Mouse (Mus musculus) lung, postnatal 36 days (tissue): ENCODE measurements around the gene 4930524B15Rik.
"Not testable (repeated sequence)": the region's sequence is repeated elsewhere in the genome, so short reads cannot be mapped to it uniquely, and the experiment has no call there.

Experiments used
- DNase-seq: peaks from one replicate; pipeline ENCODE4 v3.0.0; 2022; ENCODE audit warnings: mixed read lengths

Gene 4930524B15Rik

GRCm38 (mm10) chr11:31965256-31966134 is at the start of gene 4930524B15Rik:
4930524B15Rik (plus strand) TSS chr11:31965592.
- DNase-seq, result no peak

- DNase-seq, result no peak
Observed at GRCm38 (mm10) chr11:31917769-31918168, 47.6 kb upstream of the 4930524B15Rik start.

GRCm38 (mm10) chr11:31930051-31930450 is 35.3 kb upstream of the 4930524B15Rik start:
- no peak for DNase-seq

GRCm38 (mm10) chr11:31935652-31936051 is 29.7 kb upstream of the 4930524B15Rik start:
- DNase-seq, result peak; percentile 3

GRCm38 (mm10) chr11:31936910-31937525 is 28.4 kb upstream of the 4930524B15Rik start:
- DNase-seq, result no peak

GRCm38 (mm10) chr11:31940898-31941639 is 24.3 kb upstream of the 4930524B15Rik start:
- DNase-seq, result no peak

- DNase-seq, result peak; percentile 22
Observed at GRCm38 (mm10) chr11:31941640-31942638, 23.5 kb upstream of the 4930524B15Rik start.

- no peak for DNase-seq
Observed at GRCm38 (mm10) chr11:31945471-31945870, 19.9 kb upstream of the 4930524B15Rik start.

- no peak for DNase-seq
Observed at GRCm38 (mm10) chr11:31948462-31949330, 16.7 kb upstream of the 4930524B15Rik start.

- peak; percentile 81 for DNase-seq
Observed at GRCm38 (mm10) chr11:31949331-31949785, 16.0 kb upstream of the 4930524B15Rik start.

GRCm38 (mm10) chr11:31960071-31960470 is 5.3 kb upstream of the 4930524B15Rik start:
- no peak for DNase-seq

- DNase-seq, result no peak
Observed at GRCm38 (mm10) chr11:31963993-31964392, 1.4 kb upstream of the 4930524B15Rik start.

GRCm38 (mm10) chr11:31974132-31974531 is 8.7 kb downstream of the 4930524B15Rik start:
- no peak for DNase-seq

GRCm38 (mm10) chr11:31974826-31975225 is 9.4 kb downstream of the 4930524B15Rik start:
- DNase-seq, result no peak

- DNase-seq, result no peak
Observed at GRCm38 (mm10) chr11:31975678-31976077, 10.3 kb downstream of the 4930524B15Rik start.

- DNase-seq, result no peak
Observed at GRCm38 (mm10) chr11:31976137-31976536, 10.7 kb downstream of the 4930524B15Rik start.

- DNase-seq, result not testable (repeated sequence)
Observed at GRCm38 (mm10) chr11:31980089-31980488, 14.7 kb downstream of the 4930524B15Rik start.

- no peak for DNase-seq
Observed at GRCm38 (mm10) chr11:31981830-31982229, 16.4 kb downstream of the 4930524B15Rik start.

GRCm38 (mm10) chr11:31982247-31982943 is 17.0 kb downstream of the 4930524B15Rik start:
- not testable (repeated sequence) for DNase-seq

- DNase-seq, result no peak
Observed at GRCm38 (mm10) chr11:31983249-31983648, 17.9 kb downstream of the 4930524B15Rik start.
